Mouse (Mus musculus) megakaryocyte, embryonic 14.5 days (primary cell): ENCODE measurements around the gene Aldoart2.

Experiments
- FLI1 ChIP-seq: IDR thresholded peaks from 2 replicates; pipeline ENCODE4 v1.6.1; 2012; ENCODE audit warnings: low read length, inconsistent platforms, mixed read lengths
- GATA1 ChIP-seq: IDR thresholded peaks from 3 replicates; pipeline ENCODE4 v1.6.1; 2012; ENCODE audit warnings: mixed read lengths, low read length, inconsistent platforms, borderline replicate concordance

- TF ChIP-seq GATA1 (no peak), FLI1 (no peak)
These were observed 25.9 kb upstream of the Aldoart2 start for GRCm38 (mm10) chr12:55539157-55539556.
